ENCODE assay signal across 26 mouse cellular contexts in genomic region chrX:164306250-164306649, GRCm38 (mm10). TPM values are rescaled to one million over a fixed set of nuclear protein-coding genes. Genes with fewer than 3 reads are reported as not detected.
A peak's percentile ranks its signal among the peaks of the same experiment; 100 is the strongest.
DNase-seq lines count a peak whose midpoint lies in the region; ATAC-seq lines count a peak whose summit lies in the region.
"Had no signal": no experiment of that assay in that cellular context is flagged by ENCODE, and none has a peak within 500 bp of the region (broad histone marks: within the 10 kb centered on the region; RNA-seq: fewer than 3 reads in every experiment).

No protein-coding gene starts in this region.

- H3K4me2 ChIP-seq in kidney, embryonic 15.5 days, result no peak overlapping the region
- H3K4me2 ChIP-seq: heart, embryonic 13.5 days; hindbrain, embryonic 15.5 days; limb, embryonic 13.5 days; liver, embryonic 11.5 days; midbrain, embryonic 13.5 days; neural tube, embryonic 13.5 days had no signal

- H3K27me3 ChIP-seq in kidney, embryonic 15.5 days, result peaks cover 12% of the 10 kb centered on the region
- H3K27me3 ChIP-seq: heart, embryonic 13.5 days; hindbrain, embryonic 15.5 days; neural tube, embryonic 13.5 days had no signal

- no peak overlapping the region for H3K27ac ChIP-seq in kidney, embryonic 15.5 days
- H3K27ac ChIP-seq: heart, embryonic 13.5 days; hindbrain, embryonic 10.5 days; hindbrain, embryonic 15.5 days; limb, embryonic 13.5 days; macrophage; midbrain, embryonic 13.5 days; neural tube, embryonic 13.5 days; stomach, postnatal 0 days had no signal

- intact Hi-C loops in heart, postnatal 25 days (cut with DNase I), result no loop called here
- intact Hi-C loops in left cerebral cortex, postnatal 25 days (cut with DNase I), result no loop called here

- no peak overlapping the region for H3K9ac ChIP-seq in kidney, embryonic 15.5 days
- H3K9ac ChIP-seq: heart, embryonic 13.5 days; hindbrain, embryonic 15.5 days; limb, embryonic 13.5 days; midbrain, embryonic 13.5 days; neural tube, embryonic 13.5 days had no signal

- H3K36me3 ChIP-seq in kidney, embryonic 15.5 days, result no peaks in the 10 kb centered on the region
- H3K36me3 ChIP-seq: heart, embryonic 13.5 days; hindbrain, embryonic 10.5 days; hindbrain, embryonic 15.5 days; limb, embryonic 13.5 days; midbrain, embryonic 13.5 days; neural tube, embryonic 13.5 days had no signal

- no peaks in the 10 kb centered on the region for H3K9me3 ChIP-seq in kidney, embryonic 15.5 days (replicated peaks)
- H3K9me3 ChIP-seq: heart, embryonic 13.5 days; hindbrain, embryonic 10.5 days; hindbrain, embryonic 15.5 days; limb, embryonic 13.5 days; midbrain, embryonic 13.5 days; neural tube, embryonic 13.5 days had no signal

- H3K4me1 ChIP-seq in kidney, embryonic 15.5 days, result no peaks in the 10 kb centered on the region
- H3K4me1 ChIP-seq: heart, embryonic 13.5 days; hindbrain, embryonic 10.5 days; hindbrain, embryonic 15.5 days; limb, embryonic 13.5 days; midbrain, embryonic 13.5 days; neural tube, embryonic 13.5 days had no signal

- H3K4me3 ChIP-seq in kidney, embryonic 15.5 days (replicated peaks), result no peak overlapping the region
- H3K4me3 ChIP-seq: erythroblast, embryonic 14.5 days; heart, embryonic 13.5 days; hindbrain, embryonic 10.5 days; hindbrain, embryonic 15.5 days; limb, embryonic 13.5 days; midbrain, embryonic 13.5 days; neural tube, embryonic 13.5 days had no signal

- no peak for ATAC-seq in kidney, embryonic 15.5 days (replicated peaks; ENCODE audit: low FRiP score)
- ATAC-seq: forebrain, embryonic 16.5 days; inflammation-experienced regulatory T-cells, adult 6 months; midbrain, embryonic 13.5 days had no signal

- 62% methylated on average over 2 of the region's 2 CpGs for WGBS in kidney, embryonic 15.5 days

- peak; percentile 89 for DNase-seq in heart, adult 11 months
- no peak for DNase-seq in heart, postnatal 25 days (ENCODE audit: low spot score)
- peak; percentile 8 for DNase-seq in kidney, postnatal 14 days
- DNase-seq in NIH3T3 (ENCODE audit: low read depth), result peak; percentile 34
- DNase-seq in lung, postnatal 25 days (ENCODE audit: low spot score), result peak; percentile 5
- no peak for DNase-seq in left cerebral cortex, postnatal 25 days (ENCODE audit: low spot score in 2 of 2)
- DNase-seq: B cell, adult 2 months; cerebellum, adult 18-20 months; cerebellum, postnatal 14 days; kidney, adult 18-20 months; right cerebral cortex, postnatal 4 days; thymus, adult 18-20 months; thymus, postnatal 25 days had no signal

RNA-seq across cellular contexts. Expression of gene Pir, which starts 37.1 kb away (rescaled TPM):
- 1 to 10 TPM; 3.4 to 3.6 TPM for total RNA-seq in heart, postnatal 25 days (2021)
- 10.3 and 10.9 TPM in 2 replicates for polyA plus RNA-seq in kidney, embryonic 15.5 days (2015; fragmentation: Nextera tagmentation; extraction: Ambion mirVana)
- total RNA-seq in left cerebral cortex, postnatal 25 days (2021), result 1 to 10 TPM; 4.0 to 6.1 TPM
- polyA plus RNA-seq: inflammation-experienced regulatory T-cells, adult 6 months had no signal

RNA-seq across cellular contexts. Expression of gene Bmx, which starts 48.3 kb away (rescaled TPM):
- 1 to 10 TPM; 2.4 to 3.2 TPM for total RNA-seq in heart, postnatal 25 days (2021)
- 0.57 and 1.2 TPM in 2 replicates for polyA plus RNA-seq in kidney, embryonic 15.5 days (2015; fragmentation: Nextera tagmentation; extraction: Ambion mirVana)
- total RNA-seq in left cerebral cortex, postnatal 25 days (2021), result 1 to 10 TPM in 1 of 2 experiments, under 1 TPM in 1; 0.80 to 1.0 TPM
- polyA plus RNA-seq: erythroblast, embryonic 14.5 days; inflammation-experienced regulatory T-cells, adult 6 months had no signal

Comparison
In these comparisons a context has a peak if more than half of its experiments do, and no peak if none do; other contexts are left out.
1. DNase-seq: peak in heart, adult 11 months (single experiment), kidney, postnatal 14 days (single experiment), NIH3T3 (single experiment) and lung, postnatal 25 days (single experiment); none in heart, postnatal 25 days (single experiment) and left cerebral cortex, postnatal 25 days (0 of 2).